Mouse (Mus musculus) urinary bladder, postnatal 4 days (tissue): ENCODE results near the gene Hecw1.

Experiments
- DNase-seq, 2 experiments: peaks; one replicate each; pipeline ENCODE4 v3.0.0; 2021 to 2022; ENCODE audit warnings: low spot score in 2 of 2

Hecw1 gene

DNA sequence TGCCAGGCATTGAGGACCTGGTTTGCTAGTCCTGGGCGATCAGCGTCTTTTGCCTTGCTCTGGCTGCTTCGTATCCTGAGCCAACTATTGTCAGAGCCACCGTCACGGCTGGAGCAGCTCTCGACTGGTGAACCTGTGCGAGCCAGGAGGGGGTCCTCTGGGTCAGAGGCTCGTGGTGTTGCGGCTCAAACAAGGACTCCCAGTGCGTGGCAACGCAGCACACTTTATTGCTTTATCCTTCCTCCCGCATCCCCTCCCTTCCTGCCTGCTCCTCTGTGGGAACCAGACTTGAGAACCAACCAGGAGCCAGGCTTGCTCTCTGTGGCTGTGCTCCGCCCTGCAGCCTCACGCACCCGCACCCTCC lies at the start of gene Hecw1:
TSS of gene Hecw1 (minus strand) at position 323 of the 364 bp plus-strand sequence.
- no peak for DNase-seq

DNA sequence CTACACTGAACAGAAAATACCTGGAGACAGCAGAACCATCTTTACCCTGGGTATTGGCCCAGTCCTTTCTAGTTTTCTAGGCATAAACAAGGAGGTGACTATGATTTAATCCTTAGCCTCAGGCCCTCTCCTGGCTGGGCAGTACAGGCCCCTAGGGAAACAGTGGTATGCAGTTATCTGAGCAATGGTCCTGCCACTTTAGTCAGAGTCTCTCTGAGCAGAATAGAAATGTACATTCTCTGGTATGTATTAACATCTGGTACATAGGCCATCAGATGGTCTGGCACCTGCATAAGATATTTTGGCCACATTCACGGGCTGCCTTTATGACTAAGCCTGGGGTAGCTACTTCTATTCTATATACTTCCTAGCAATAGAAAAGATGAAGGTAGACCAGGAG lies 38.3 kb upstream of the Hecw1 start:
- no peak for DNase-seq

DNA sequence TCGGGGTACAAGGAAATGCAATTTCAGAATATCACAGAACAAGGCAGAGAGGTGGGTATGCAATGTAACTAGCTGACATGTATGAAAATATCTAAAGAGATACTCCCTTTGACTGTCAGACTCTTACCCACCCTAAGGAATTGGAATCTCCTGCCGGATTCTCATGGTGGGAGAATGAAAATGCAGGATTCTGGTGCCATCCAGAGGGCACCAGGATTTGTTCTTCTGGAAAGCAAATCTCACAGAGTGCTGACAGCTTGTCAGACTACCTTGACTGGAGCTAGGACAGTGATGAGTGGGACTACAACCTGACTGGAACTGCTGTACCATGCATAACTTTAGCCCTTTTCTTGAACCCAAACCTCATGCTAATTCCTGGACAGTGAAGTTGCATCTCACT lies 29.6 kb upstream of the Hecw1 start:
- no peak for DNase-seq

DNA sequence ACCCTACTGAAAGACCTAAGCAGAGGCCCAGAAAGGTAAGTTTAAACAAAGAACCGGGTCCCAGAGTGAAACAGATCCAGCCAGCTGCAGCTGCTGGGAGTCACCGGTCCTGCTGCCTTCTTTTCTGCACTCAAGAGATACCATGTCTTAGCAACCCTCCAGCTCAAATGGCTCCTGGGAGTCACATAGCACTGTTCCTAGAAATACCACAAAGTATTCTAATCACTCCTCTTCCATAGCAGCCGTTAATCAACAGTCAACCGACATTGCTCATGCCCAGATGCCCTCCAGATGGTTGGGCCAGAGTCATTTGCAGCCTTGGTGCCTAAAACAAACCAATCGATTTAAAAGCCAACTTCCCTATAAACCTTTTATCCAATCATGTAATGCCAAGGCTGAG lies 19.8 kb upstream of the Hecw1 start:
- DNase-seq, result no peak

DNA sequence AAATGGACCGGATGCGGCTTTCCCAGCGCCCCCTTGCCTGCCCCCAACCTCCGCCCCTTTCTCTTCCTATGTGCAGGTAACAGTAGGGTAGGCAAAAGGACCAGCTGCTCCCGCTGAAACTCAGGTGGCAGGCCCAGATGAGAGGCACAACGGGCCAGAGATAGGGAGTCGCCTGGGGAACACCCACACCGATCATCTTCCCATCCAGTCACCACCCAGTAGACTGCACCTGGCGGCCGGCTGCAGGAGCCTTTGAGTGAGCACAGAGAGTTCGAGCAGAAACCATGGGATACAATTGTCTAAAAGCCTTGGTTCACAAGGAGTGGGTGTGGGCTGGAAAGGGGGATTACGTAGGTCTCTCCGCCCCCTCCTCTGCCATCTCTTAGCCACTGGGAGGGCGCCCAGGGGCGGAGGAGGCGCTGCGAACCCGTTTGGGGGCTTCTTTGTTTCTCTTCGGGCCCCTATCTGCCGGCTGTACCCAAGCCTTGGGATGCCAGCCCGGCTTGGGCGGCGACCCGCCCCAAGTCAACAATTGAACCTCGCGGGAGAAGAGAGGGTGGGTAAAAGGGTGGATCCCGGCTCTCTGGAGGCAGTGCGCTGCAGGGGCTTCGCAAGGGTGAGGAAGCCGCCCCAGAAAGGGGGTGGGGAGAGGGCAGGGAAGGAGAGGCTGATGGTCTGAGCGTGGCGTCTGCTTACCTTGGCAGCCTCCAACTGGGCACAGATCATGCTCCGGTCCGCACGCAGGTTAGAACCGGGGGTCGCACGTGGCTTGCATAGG lies 711 bp downstream of the Hecw1 start:
- peak in 1 of 2 experiments; percentile 59 for DNase-seq

DNA sequence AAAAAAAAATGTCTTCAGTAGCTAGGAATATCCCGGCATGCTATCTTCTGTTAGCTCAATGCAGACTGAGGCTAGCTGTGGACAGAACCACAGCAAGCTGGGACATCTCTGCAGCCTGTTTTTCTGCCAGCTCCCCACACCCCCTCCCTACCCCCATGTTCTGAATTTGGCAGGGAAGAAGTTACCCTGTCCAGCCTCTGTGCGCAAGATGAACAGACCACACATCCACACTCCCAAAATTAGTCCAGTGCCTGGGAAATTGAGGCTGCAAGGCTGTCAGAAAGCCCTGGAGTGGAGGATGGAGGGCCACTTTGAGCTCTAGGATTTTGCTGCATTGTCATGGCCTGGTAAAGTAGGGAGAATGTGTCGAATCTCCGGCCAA lies 1.3 kb downstream of the Hecw1 start:
- DNase-seq, result no peak

DNA sequence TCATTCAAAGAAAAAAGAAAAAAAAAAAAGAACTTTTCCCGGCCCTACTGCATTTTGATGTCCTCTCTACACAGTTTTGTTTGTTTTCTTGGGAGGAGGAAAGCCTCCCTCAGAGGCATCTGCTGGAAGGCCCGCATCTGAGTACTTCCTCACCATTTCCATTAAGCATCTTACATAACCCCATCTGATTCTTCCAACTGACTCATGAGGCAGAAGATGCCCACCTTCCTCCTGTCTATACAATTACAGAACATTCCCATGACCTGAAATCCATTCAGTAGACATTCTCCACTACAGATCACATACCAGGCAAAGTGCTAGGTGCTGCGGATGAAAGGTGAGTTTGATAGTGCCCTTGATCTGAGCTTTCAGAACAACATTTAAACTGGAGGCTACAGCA lies 3.4 kb downstream of the Hecw1 start:
- DNase-seq, result no peak

DNA sequence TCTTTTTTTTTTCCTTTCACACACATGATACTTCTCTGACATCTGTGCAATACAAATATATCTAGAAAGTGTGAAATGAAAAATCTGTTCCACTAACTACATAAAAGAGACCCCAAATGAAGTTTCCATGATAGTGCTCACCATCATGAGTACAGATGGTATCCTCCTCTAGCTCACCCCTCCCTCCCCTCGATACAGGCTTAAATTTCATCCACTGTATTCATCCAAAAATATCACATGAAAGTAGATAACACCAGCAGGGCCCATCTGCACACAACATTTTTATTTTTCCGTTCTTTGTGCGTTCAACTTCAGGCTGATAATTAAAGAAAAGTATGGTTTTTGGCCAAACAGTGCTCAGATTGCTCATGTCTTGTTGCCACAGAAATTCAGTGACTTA lies 5.5 kb downstream of the Hecw1 start:
- DNase-seq, result no peak

DNA sequence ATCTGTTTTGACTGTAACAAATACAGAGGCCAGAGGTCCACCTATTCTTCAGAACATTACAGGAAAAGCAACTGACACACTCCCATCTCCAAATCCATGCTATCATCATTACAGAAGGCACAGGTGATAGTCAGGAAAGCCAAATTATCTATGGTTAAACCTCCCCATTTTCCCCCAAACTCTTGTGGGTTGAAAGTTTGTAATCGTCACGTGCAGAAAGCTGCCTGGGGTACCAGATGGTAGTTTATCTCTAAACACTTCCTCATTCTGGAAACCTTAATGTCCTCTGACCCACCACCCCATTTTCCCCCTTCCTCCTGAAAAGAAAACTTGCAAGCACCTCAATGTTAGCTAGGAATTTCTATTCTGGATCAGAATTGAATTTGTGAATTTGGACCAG lies 7.9 kb downstream of the Hecw1 start:
- DNase-seq, result no peak

DNA sequence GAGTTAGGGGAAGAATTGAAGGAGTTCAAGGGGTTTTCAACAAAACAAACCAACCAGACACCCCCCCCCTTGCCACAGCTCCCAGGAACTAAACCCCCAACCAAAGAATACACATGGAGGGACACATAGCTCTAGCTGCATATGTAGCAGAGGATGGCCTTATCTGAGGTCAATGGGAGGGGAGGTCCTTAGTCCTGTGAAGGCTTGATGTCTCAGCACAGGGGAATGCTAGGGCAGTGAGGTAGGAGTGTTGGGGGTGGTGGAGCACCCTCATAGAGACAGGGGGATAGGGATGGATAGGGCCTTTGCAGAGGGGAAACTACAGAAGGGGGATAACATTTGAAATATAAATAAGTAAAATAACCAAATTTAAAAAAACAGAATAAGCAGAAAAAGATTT lies 9.1 kb downstream of the Hecw1 start:
- DNase-seq, result no peak

DNA sequence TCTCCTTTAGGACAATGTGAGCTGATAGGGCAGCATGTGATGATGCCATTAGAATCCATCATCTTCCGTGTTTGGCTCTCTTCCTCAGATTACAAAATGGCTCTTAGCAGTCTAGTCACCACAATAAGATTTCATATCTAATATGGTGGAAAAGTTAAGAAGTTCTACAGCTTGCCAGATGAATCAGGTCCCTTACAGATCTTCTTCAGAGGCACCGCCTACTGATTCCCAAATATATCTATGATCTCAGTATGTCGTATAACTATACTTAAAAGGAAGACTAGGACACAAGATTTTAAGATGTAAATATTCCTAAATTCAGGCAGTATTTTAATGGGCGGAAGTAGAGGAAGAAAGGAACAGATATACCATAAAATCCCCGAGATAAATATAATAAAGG lies 16.3 kb downstream of the Hecw1 start:
- no peak for DNase-seq

DNA sequence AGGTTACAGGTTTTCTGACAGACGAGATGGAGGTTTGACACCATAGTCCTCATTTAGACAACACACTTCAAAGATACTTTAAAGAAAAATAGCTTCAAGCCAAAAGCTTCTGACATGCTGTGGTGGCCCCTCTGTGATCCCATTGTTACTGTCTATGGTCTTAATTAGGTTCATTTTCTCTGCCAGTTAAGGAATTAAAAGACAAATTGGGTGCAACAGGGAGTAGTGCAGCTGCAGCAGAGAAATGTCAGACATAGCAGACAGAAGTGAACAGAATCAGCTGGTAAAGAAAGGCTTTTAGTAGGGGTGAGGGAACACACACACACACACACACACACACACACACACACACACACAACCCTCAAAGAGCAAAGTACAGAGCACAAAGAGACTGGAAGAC lies 22.8 kb downstream of the Hecw1 start:
- no peak for DNase-seq

DNA sequence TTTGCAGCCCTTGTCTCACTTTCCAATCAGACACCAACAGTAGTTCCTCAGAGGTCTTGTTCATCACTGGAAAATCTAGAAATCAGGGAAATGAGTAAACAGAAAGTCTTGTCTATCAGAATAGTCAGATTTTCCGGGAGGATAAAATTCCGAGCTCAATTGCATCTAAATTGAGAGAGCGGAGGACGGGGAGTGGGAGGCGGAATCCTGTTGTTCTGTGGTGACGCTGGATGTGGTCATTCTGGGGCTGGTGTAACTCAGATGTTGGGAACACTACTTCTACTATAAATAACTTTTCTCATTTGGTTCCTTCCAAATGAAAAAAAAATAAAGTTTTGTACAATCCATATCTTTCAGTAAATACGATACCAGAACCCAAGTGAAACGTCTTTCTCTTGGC lies 24.2 kb downstream of the Hecw1 start:
- DNase-seq, result no peak

DNA sequence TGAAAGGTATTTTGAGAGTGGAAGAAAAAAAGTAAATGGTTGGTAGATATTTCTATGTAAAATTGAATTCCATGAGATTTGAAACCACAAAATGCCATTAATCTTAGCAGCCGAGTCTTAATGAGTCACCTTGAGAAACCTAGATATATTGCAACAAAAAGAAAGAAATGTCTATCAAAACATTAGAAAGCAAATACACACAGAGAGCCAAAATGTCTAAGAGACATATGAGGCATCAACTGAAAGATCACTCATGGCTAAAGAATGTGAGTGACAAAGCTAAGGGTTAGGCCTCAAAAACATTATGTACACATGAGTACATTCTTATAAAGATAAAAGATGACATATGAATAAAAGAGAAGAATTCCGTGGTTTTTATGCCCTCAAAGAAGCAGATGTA lies 26.1 kb downstream of the Hecw1 start:
- DNase-seq, result no peak

DNA sequence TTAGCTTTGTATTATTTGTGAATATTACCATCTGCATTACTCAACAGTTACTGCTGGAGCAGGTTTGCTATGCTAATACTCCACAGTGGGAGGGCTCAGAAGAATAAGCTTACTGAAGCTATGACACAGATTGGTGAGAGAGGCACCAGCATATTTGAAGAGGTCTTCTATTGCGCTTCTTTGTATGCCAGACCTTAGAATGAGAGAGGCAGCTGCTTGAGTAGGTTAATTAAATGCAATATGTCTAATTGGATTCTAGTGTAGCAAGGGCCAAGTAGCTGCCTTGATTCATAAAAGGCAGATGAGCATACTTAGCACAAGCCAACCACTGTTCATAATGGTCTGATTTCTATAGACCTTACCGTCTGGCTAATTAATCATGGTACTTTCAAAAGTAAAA lies 35.2 kb downstream of the Hecw1 start:
- DNase-seq, result no peak

DNA sequence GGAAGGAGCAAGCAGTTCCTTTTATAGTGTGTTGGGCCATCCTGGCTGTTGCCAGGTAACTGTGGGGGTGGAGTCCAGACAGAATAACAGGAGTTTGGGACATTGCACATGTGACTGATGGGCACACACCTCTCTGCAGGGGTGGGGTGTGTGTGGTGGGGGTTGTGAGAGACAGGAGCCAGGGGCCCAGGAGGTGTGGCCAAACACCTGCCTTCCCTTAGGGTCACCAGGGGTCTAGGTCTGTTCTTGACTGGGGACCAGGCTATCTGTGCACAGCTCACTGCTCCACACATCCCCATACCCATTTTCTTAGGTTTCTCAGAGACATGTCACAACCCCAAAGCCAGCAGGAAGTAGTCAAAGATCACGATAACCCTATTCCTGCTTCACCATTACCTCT lies 51.9 kb downstream of the Hecw1 start:
- no peak for DNase-seq

DNA sequence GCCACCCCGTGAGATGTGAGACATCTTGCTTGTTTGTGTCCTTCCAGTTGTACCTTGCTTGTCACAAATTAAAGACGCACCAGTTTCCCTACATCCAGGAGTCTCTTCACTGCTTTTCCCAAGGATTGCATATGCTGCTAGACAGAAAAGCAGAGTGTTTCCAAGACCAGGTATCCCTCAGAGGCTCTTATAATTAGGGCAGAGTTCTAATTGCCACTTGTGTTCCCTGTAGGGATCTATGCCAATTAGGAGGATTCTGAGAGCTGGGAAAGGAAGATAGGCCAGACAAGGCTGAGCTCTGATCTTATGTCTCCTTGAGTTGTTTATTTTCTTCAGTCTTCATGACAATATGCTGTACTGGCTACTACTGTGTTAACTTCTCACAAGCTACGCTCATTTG lies 55.5 kb downstream of the Hecw1 start:
- no peak for DNase-seq

DNA sequence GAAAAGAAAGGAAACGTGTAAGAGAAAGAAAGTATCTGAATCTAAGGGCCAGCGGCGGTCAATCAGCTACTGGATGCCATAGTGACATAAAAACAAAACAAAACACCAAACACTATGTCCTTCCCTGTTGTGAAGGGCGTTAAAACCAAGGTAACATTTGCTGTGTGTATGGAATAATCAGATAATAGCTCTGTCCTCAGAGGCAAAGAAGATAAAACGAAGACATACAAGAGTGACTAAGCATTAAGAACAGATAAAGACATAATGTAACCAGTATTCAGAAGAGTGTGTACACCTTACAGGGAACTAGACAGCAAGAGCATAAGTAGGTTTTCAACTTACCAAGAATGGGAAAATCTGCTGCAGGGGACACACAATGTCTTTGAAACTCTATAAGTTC lies 62.0 kb downstream of the Hecw1 start:
- DNase-seq, result no peak

DNA sequence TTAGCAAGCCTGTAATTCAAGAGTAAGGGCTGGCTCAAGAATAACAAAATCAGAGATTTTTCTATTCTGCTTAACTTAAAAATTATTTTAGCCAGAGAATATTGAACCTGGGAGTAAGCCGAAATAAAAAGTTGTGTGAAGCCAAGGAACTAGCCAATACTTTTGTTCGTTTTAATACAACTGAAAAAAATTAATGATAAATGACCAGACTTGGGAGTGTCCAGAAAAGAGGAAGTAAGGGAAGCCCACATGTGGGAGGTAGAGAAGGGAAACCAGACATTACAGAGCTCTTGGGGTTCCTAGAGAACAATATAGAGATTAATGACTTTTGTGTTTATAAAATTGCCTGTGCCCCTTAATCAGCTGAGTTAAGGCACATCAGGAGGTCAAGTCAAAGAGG lies 66.0 kb downstream of the Hecw1 start:
- no peak for DNase-seq

DNA sequence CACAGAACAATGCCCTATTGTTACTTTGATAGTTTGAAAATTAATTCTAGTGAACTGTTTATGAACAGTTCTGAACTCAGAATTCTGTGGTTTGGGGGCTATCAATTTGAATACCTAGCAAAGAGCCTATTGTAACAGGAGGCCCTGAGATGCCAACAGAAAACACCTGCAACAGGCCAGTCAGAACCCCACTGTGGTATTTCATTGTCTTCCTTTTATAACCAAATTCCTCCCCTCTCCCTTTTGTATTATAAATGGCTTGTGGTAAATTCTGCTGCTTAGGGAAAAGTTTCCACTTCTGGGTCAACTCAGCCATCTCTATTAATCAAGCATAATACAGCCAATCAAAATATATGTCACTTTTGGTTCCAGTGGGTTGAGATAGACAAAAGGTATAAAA lies 83.5 kb downstream of the Hecw1 start:
- no peak for DNase-seq

DNA sequence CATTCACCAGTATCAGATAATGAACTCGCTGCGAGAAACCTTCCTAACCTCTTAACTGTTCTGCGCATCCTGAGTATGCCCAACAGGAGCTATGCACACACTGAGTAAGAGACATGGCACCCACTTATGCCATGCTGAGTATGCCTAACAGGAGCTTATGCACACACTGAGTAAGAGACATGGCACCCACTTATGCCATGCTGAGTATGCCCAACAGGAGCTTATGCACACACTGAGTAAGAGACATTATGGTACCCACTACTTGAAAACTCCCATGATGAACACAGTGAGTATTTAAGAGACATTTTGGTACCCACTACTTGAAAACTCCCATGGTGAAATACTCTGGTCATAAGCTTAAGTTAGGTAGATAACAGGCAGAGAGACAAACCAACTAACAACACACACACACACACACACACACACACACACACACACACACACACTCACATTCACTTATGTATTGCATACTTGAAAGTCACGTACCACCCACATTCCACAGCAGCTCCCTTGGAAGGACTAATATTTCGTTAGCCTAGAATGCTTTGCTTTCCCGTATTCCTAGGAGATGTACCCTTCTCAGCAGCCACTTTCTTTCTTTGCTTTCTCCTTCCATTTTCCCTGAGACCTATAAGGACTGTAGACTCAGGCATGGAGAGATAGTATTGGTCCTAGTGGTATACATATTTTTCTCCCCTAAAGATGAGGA lies 94.0 kb downstream of the Hecw1 start:
- DNase-seq, result no peak

DNA sequence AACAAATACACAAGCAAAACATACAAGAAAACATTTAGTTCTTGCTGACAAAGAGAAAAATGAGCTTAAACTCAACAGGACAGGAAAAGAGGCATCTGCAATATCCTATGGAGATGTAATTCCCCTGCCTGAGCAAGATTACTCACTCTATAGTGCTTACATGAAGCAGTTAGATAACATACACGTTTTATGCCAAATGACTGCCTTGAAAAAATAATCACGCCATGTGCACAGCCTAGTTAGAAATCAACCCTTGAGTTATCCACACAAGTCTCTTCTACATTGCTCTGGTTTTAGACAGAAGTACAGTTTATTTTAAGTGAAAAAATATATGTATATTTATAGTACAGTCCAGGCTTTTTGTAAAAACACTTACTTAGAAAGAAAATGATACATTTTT lies 98.2 kb downstream of the Hecw1 start:
- DNase-seq, result no peak

DNA sequence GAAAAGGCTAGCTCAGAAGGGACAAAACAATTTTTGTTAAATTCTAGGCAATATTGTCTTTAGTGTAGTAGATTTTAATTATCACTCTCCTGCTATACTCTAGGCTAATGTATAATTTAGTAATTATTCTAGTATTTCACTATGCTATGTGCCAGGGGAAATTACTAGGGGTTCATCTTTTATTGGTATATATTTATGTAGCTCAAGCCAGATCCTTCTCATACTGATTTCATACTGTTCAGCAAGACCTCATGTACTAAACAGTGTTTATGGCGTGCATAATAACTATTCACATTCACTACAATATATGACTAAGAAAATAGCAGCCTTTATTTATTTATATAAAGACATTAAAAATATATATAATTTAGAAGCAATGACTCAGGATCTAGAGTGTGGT lies 109.6 kb downstream of the Hecw1 start:
- no peak for DNase-seq

DNA sequence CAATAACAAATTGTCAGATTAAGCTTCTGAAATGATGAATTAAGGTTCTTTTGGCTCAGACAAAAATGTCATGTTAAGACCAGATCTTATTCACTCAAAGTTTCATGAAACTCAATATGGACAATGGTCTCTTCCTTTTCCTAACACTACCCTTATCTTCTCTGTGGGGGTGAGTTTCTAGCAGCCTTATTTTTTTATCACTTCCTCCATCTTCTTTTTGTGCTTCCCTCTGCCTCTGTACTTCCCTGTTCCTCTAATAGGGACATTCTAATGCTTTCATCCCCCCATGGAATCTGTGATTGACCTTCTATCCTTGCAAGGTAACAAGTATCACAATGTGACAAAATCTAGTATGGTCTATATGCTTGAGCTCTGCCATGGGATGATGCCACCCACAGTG lies 148.6 kb downstream of the Hecw1 start:
- no peak for DNase-seq
